Mouse (Mus musculus) CH12.LX (cell line): ENCODE data around the gene Ugt1a10.
A peak's percentile ranks its signal among the peaks of the same experiment; 100 is the strongest.
"Not testable (repeated sequence)": the region's sequence is repeated elsewhere in the genome, so short reads cannot be mapped to it uniquely, and the experiment has no call there.

Experiments
- CTCF ChIP-seq, 2 experiments: IDR thresholded peaks in 1 of 2; conservative IDR thresholded peaks in 1 of 2; 2 replicates each; pipeline ENCODE4 v1.5.1; 2011 to 2012; ENCODE audit warnings: low read depth in 2 of 2, low read length in 2 of 2, improper control_type of control experiment in 1 of 2, inconsistent platforms in 1 of 2, mild to moderate bottlenecking in 1 of 2, moderate library complexity in 1 of 2
- ELF1 ChIP-seq: IDR thresholded peaks from 2 replicates; pipeline ENCODE4 v1.6.1; 2014; ENCODE audit warnings: low read depth, mild to moderate bottlenecking, inconsistent platforms, low read length, improper control_type of control experiment
- EP300 ChIP-seq: IDR thresholded peaks from 2 replicates; pipeline ENCODE4 v1.6.1; 2011; ENCODE audit warnings: low read length, improper control_type of control experiment

DNA sequence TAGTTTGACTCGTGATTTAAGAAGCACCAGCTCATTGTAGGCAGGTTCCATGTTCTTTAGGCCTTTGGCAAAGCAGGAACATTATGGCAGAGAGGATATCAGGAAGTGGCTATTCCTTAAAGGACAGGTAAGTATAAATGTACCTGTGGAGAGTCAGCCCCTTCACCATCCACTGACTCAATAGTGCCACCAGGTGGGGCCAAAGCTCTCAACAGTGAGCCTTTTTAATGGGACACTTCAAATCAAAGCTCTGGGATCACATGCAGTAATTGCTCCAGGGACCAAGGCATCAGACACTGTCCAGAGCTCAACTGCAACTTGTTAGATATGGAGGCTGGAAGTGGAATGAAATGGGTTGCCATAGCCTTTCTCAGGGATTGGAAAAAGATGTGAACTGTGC, 66.3 kb downstream of the Ugt1a10 start:
- peak in 1 of 2 experiments; percentile 53; a peak in 2 of 4 replicates for TF ChIP-seq CTCF (conservative IDR thresholded peaks at IDR 0.05 in 1 of 2, IDR thresholded peaks at IDR 0.05 in 1 of 2; ENCODE audit: low read depth in 2 of 2, low read length in 2 of 2)
- not testable (repeated sequence) for TF ChIP-seq ELF1, EP300
